Mouse (Mus musculus): ENCODE results near the gene Mpo.

Gene Mpo

GRCm38 (mm10) chr11:87793460-87793859 is at the start of gene Mpo:
Gene Mpo (plus strand): TSS chr11:87793581.
- DNase-seq: no peak

GRCm38 (mm10) chr11:87743691-87744090 is 49.7 kb upstream of the Mpo start:
- no peak for DNase-seq

GRCm38 (mm10) chr11:87744964-87745363 is 48.4 kb upstream of the Mpo start:
- no peak for DNase-seq

GRCm38 (mm10) chr11:87745632-87746555 is 47.5 kb upstream of the Mpo start:
- no peak for DNase-seq

- no peak for DNase-seq
Observed at GRCm38 (mm10) chr11:87747312-87747711, 46.1 kb upstream of the Mpo start.

- DNase-seq: no peak
Observed at GRCm38 (mm10) chr11:87747716-87748115, 45.7 kb upstream of the Mpo start.

GRCm38 (mm10) chr11:87748132-87749119 is 45.0 kb upstream of the Mpo start:
- DNase-seq: no peak

GRCm38 (mm10) chr11:87749192-87750042 is 44.0 kb upstream of the Mpo start:
- DNase-seq: no peak

- DNase-seq: no peak
Observed at GRCm38 (mm10) chr11:87750043-87750421, 43.3 kb upstream of the Mpo start.

GRCm38 (mm10) chr11:87750521-87750920 is 42.9 kb upstream of the Mpo start:
- DNase-seq: no peak

GRCm38 (mm10) chr11:87751031-87751430 is 42.4 kb upstream of the Mpo start:
- DNase-seq: no peak

- DNase-seq: no peak
Observed at GRCm38 (mm10) chr11:87751491-87751966, 41.9 kb upstream of the Mpo start.

GRCm38 (mm10) chr11:87752307-87752706 is 41.1 kb upstream of the Mpo start:
- DNase-seq: no peak

- no peak for DNase-seq
Observed at GRCm38 (mm10) chr11:87753255-87753654, 40.1 kb upstream of the Mpo start.

- DNase-seq: no peak
Observed at GRCm38 (mm10) chr11:87753891-87754501, 39.4 kb upstream of the Mpo start.

- DNase-seq: no peak
Observed at GRCm38 (mm10) chr11:87754603-87755002, 38.8 kb upstream of the Mpo start.

- no peak for DNase-seq
Observed at GRCm38 (mm10) chr11:87755360-87756017, 37.9 kb upstream of the Mpo start.

GRCm38 (mm10) chr11:87756251-87756820 is 37.0 kb upstream of the Mpo start:
- no peak for DNase-seq

GRCm38 (mm10) chr11:87757001-87757954 is 36.1 kb upstream of the Mpo start:
- no peak for DNase-seq

Measured in right cerebral cortex, postnatal 4 days (tissue).